Mouse (Mus musculus): ENCODE results near the gene Prn. TPM values are rescaled to one million over a fixed set of nuclear protein-coding genes. Genes with fewer than 3 reads are reported as not detected.

The Prn gene
- not detected for polyA plus RNA-seq (2014; fragmentation: Illumina TruSeq; extraction: RNeasy Lipid Tissue Mini Kit (QIAGEN cat#74804); ENCODE audit: insufficient read depth, low read depth, low replicate concordance)

GRCm38 (mm10) chr2:131909683-131910572 is at the start of gene Prn, which contains the start of gene Prnp:
Gene Prn, plus strand, starts transcription at chr2:131909957.
Gene Prnp, plus strand, starts transcription at chr2:131909928.

DNA sequence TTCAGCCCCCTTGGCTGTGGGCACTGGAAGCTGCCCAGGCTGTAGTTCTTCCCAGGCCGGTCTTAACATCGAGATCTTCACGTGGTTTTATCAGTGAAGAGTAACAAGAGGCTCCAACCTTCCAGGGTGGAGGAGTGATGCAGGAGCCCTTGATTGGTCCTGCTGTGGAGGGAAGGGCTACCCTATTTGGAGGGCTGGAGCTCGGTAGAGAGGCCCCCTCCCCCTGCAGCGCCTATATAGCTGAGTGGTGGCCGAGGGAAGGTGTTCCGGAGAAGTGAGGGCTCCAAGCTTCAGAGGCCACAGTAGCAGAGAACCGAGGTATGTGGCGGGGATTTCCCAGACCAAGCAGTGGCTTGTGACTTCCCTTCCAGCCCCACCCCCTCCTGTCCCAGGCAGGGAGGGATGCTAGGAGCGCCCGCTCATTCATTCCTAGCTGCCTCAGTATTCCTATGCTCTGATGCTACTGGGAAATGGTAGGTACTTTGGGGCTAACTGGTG is 40.9 kb downstream of the Prn start, which contains the start of gene Prnd:
Prnd (plus strand) TSS at position 264 of the 498 bp plus-strand sequence.

Other genes starting within 250 kb of the Prn start
- not detected for gene Erv3, start 50.2 kb upstream of the Prn start, polyA plus RNA-seq (2014; fragmentation: Illumina TruSeq; extraction: RNeasy Lipid Tissue Mini Kit (QIAGEN cat#74804); ENCODE audit: insufficient read depth, low read depth, low replicate concordance)
- gene Prnp, start within 50 bp of the Prn start, polyA plus RNA-seq (2014; fragmentation: Illumina TruSeq; extraction: RNeasy Lipid Tissue Mini Kit (QIAGEN cat#74804); ENCODE audit: insufficient read depth, low read depth, low replicate concordance), result 106 TPM
- gene Prnd, start 40.9 kb downstream of the Prn start, polyA plus RNA-seq (2014; fragmentation: Illumina TruSeq; extraction: RNeasy Lipid Tissue Mini Kit (QIAGEN cat#74804); ENCODE audit: insufficient read depth, low read depth, low replicate concordance), result 0.59 TPM
- 14.1 TPM for gene Rassf2, start 120.3 kb downstream of the Prn start, polyA plus RNA-seq (2014; fragmentation: Illumina TruSeq; extraction: RNeasy Lipid Tissue Mini Kit (QIAGEN cat#74804); ENCODE audit: insufficient read depth, low read depth, low replicate concordance)
- gene Slc23a2, start 235.2 kb downstream of the Prn start, polyA plus RNA-seq (2014; fragmentation: Illumina TruSeq; extraction: RNeasy Lipid Tissue Mini Kit (QIAGEN cat#74804); ENCODE audit: insufficient read depth, low read depth, low replicate concordance), result 21.2 TPM